Mouse (Mus musculus): ENCODE results near the gene Dnah7b. TPM values are rescaled to one million over a fixed set of nuclear protein-coding genes. Genes with fewer than 3 reads are reported as not detected.
"Not testable (repeated sequence)": the region's sequence is repeated elsewhere in the genome, so short reads cannot be mapped to it uniquely, and the experiment has no call there.

The Dnah7b gene
- 1.4 and 1.8 TPM in 2 replicates for polyA plus RNA-seq (2015; fragmentation: Nextera tagmentation; extraction: Ambion mirVana)

GRCm38 (mm10) chr1:46066015-46066414, at the start of gene Dnah7b:
Gene Dnah7b (plus strand): TSS chr1:46066315.
- peak within 1 kb of the TSS; percentile 92 for H3K27ac ChIP-seq (ENCODE audit: low read length)
- no peaks in the 10 kb centered on the region for H3K9me3 ChIP-seq (ENCODE audit: low read length)
- ATAC-seq (ENCODE audit: low FRiP score, low TSS enrichment) = no peak
- H3K9ac ChIP-seq (replicated peaks; ENCODE audit: low read length) = peak within 1 kb of the TSS; percentile 87
- peak within 1 kb of the TSS; percentile 68 for H3K4me2 ChIP-seq (replicated peaks; ENCODE audit: low read depth, low read length)
- H3K4me3 ChIP-seq (ENCODE audit: low read length) = peak within 1 kb of the TSS; percentile 76
- H3K4me1 ChIP-seq (ENCODE audit: insufficient read depth, low read length) = peaks cover 3% of the 10 kb centered on the region; the same call in 1 of the 2 replicates
- H3K36me3 ChIP-seq (ENCODE audit: insufficient read depth, low read length) = no peaks in the 10 kb centered on the region
- WGBS = 45% methylated on average over 1 of the region's 1 CpGs
- no peaks in the 10 kb centered on the region for H3K27me3 ChIP-seq (ENCODE audit: insufficient read depth, low read length)

- H3K36me3 ChIP-seq (ENCODE audit: insufficient read depth, low read length) = no peaks in the 10 kb centered on the region
- H3K9me3 ChIP-seq (ENCODE audit: low read length) = no peaks in the 10 kb centered on the region
- H3K27ac ChIP-seq (ENCODE audit: low read length) = no peak overlapping the region
- no peak overlapping the region for H3K4me3 ChIP-seq (ENCODE audit: low read length)
- H3K9ac ChIP-seq (replicated peaks; ENCODE audit: low read length) = no peak overlapping the region
- no peaks in the 10 kb centered on the region for H3K27me3 ChIP-seq (ENCODE audit: insufficient read depth, low read length)
- 35% methylated on average over 2 of the region's 2 CpGs for WGBS
- H3K4me1 ChIP-seq (ENCODE audit: insufficient read depth, low read length) = no peaks in the 10 kb centered on the region
- H3K4me2 ChIP-seq (replicated peaks; ENCODE audit: low read depth, low read length) = no peak overlapping the region
- ATAC-seq (ENCODE audit: low FRiP score, low TSS enrichment) = peak; percentile 83; the same call in 1 of the 2 replicates
Observed at GRCm38 (mm10) chr1:46018382-46018977, 47.6 kb upstream of the Dnah7b start.

GRCm38 (mm10) chr1:46022262-46022661, 43.9 kb upstream of the Dnah7b start:
- ATAC-seq (ENCODE audit: low FRiP score, low TSS enrichment) = 0 out of 2 replicates have a peak, but pooled peaks have one; percentile 21
- Histone ChIP-seq H3K9me3 (ENCODE audit: low read length) (no peaks in the 10 kb centered on the region), H3K27me3 (ENCODE audit: insufficient read depth, low read length) (no peaks in the 10 kb centered on the region), H3K4me3 (ENCODE audit: low read length) (no peak overlapping the region), H3K4me2 (replicated peaks; ENCODE audit: low read depth, low read length) (no peak overlapping the region), H3K4me1 (ENCODE audit: insufficient read depth, low read length) (no peaks in the 10 kb centered on the region), H3K9ac (replicated peaks; ENCODE audit: low read length) (no peak overlapping the region), H3K36me3 (ENCODE audit: insufficient read depth, low read length) (no peaks in the 10 kb centered on the region), H3K27ac (ENCODE audit: low read length) (no peak overlapping the region)
- 31% methylated on average over 2 of the region's 2 CpGs for WGBS

- Histone ChIP-seq H3K4me1 (ENCODE audit: insufficient read depth, low read length) (no peaks in the 10 kb centered on the region), H3K9ac (replicated peaks; ENCODE audit: low read length) (no peak overlapping the region), H3K36me3 (ENCODE audit: insufficient read depth, low read length) (no peaks in the 10 kb centered on the region), H3K9me3 (ENCODE audit: low read length) (no peaks in the 10 kb centered on the region), H3K27ac (ENCODE audit: low read length) (no peak overlapping the region), H3K27me3 (ENCODE audit: insufficient read depth, low read length) (no peaks in the 10 kb centered on the region), H3K4me3 (ENCODE audit: low read length) (no peak overlapping the region), H3K4me2 (replicated peaks; ENCODE audit: low read depth, low read length) (no peak overlapping the region)
- ATAC-seq (ENCODE audit: low FRiP score, low TSS enrichment) = no peak
- WGBS = 80% methylated on average over 1 of the region's 1 CpGs
Observed at GRCm38 (mm10) chr1:46031993-46032555, 34.0 kb upstream of the Dnah7b start.

GRCm38 (mm10) chr1:46048188-46048587, 17.9 kb upstream of the Dnah7b start:
- Histone ChIP-seq H3K27me3 (ENCODE audit: insufficient read depth, low read length) (no peaks in the 10 kb centered on the region), H3K9ac (replicated peaks; ENCODE audit: low read length) (no peak overlapping the region), H3K4me3 (ENCODE audit: low read length) (no peak overlapping the region), H3K4me2 (replicated peaks; ENCODE audit: low read depth, low read length) (no peak overlapping the region), H3K9me3 (ENCODE audit: low read length) (no peaks in the 10 kb centered on the region), H3K36me3 (ENCODE audit: insufficient read depth, low read length) (no peaks in the 10 kb centered on the region), H3K27ac (ENCODE audit: low read length) (no peak overlapping the region), H3K4me1 (ENCODE audit: insufficient read depth, low read length) (no peaks in the 10 kb centered on the region)
- no peak for ATAC-seq (ENCODE audit: low FRiP score, low TSS enrichment)

- 0% methylated on average over 28 of the region's 28 CpGs for WGBS
- Histone ChIP-seq H3K9me3 (ENCODE audit: low read length) (no peaks in the 10 kb centered on the region), H3K27ac (ENCODE audit: low read length) (peak overlapping the region; percentile 92), H3K9ac (replicated peaks; ENCODE audit: low read length) (peak overlapping the region; percentile 87), H3K36me3 (ENCODE audit: insufficient read depth, low read length) (no peaks in the 10 kb centered on the region), H3K27me3 (ENCODE audit: insufficient read depth, low read length) (no peaks in the 10 kb centered on the region), H3K4me2 (replicated peaks; ENCODE audit: low read depth, low read length) (peak overlapping the region; percentile 68), H3K4me1 (ENCODE audit: insufficient read depth, low read length) (peaks cover 3% of the 10 kb centered on the region; the same call in 1 of the 2 replicates), H3K4me3 (ENCODE audit: low read length) (peak overlapping the region; percentile 76)
- ATAC-seq (ENCODE audit: low FRiP score, low TSS enrichment) = peak; percentile 94
Observed at GRCm38 (mm10) chr1:46066484-46067251, 553 bp downstream of the Dnah7b start.

GRCm38 (mm10) chr1:46068787-46069186, 2.7 kb downstream of the Dnah7b start:
- H3K4me2 ChIP-seq (replicated peaks; ENCODE audit: low read depth, low read length); H3K4me3 ChIP-seq (ENCODE audit: low read length); H3K36me3 ChIP-seq (ENCODE audit: insufficient read depth, low read length); H3K9ac ChIP-seq (replicated peaks; ENCODE audit: low read length); H3K4me1 ChIP-seq (ENCODE audit: insufficient read depth, low read length); H3K27ac ChIP-seq (ENCODE audit: low read length); ATAC-seq (ENCODE audit: low FRiP score, low TSS enrichment); H3K27me3 ChIP-seq (ENCODE audit: insufficient read depth, low read length); H3K9me3 ChIP-seq (ENCODE audit: low read length): not testable (repeated sequence)
- WGBS = 79% methylated on average over 3 of the region's 3 CpGs

GRCm38 (mm10) chr1:46077891-46078290, 11.8 kb downstream of the Dnah7b start:
- 90% methylated on average over 2 of the region's 2 CpGs for WGBS
- Histone ChIP-seq H3K9ac (replicated peaks; ENCODE audit: low read length) (no peak overlapping the region), H3K27me3 (ENCODE audit: insufficient read depth, low read length) (no peaks in the 10 kb centered on the region), H3K4me1 (ENCODE audit: insufficient read depth, low read length) (no peaks in the 10 kb centered on the region), H3K9me3 (ENCODE audit: low read length) (no peaks in the 10 kb centered on the region), H3K4me2 (replicated peaks; ENCODE audit: low read depth, low read length) (no peak overlapping the region), H3K4me3 (ENCODE audit: low read length) (no peak overlapping the region), H3K27ac (ENCODE audit: low read length) (no peak overlapping the region), H3K36me3 (ENCODE audit: insufficient read depth, low read length) (no peaks in the 10 kb centered on the region)
- no peak for ATAC-seq (ENCODE audit: low FRiP score, low TSS enrichment)

GRCm38 (mm10) chr1:46100484-46100883, 34.4 kb downstream of the Dnah7b start:
- no peaks in the 10 kb centered on the region for H3K27me3 ChIP-seq (ENCODE audit: insufficient read depth, low read length)
- no peak overlapping the region for H3K4me3 ChIP-seq (ENCODE audit: low read length)
- H3K9ac ChIP-seq (replicated peaks; ENCODE audit: low read length) = no peak overlapping the region
- H3K9me3 ChIP-seq (ENCODE audit: low read length) = no peaks in the 10 kb centered on the region
- H3K4me2 ChIP-seq (replicated peaks; ENCODE audit: low read depth, low read length) = no peak overlapping the region
- 64% methylated on average over 2 of the region's 2 CpGs for WGBS
- no peak for ATAC-seq (ENCODE audit: low FRiP score, low TSS enrichment)
- no peaks in the 10 kb centered on the region for H3K36me3 ChIP-seq (ENCODE audit: insufficient read depth, low read length)
- no peaks in the 10 kb centered on the region for H3K4me1 ChIP-seq (ENCODE audit: insufficient read depth, low read length)
- no peak overlapping the region for H3K27ac ChIP-seq (ENCODE audit: low read length)

GRCm38 (mm10) chr1:46112606-46113005, 46.5 kb downstream of the Dnah7b start:
- not testable (repeated sequence) for H3K9me3 ChIP-seq (ENCODE audit: low read length); H3K27me3 ChIP-seq (ENCODE audit: insufficient read depth, low read length); H3K27ac ChIP-seq (ENCODE audit: low read length); H3K4me2 ChIP-seq (replicated peaks; ENCODE audit: low read depth, low read length); H3K36me3 ChIP-seq (ENCODE audit: insufficient read depth, low read length); H3K4me3 ChIP-seq (ENCODE audit: low read length); H3K4me1 ChIP-seq (ENCODE audit: insufficient read depth, low read length); ATAC-seq (ENCODE audit: low FRiP score, low TSS enrichment); H3K9ac ChIP-seq (replicated peaks; ENCODE audit: low read length)
